ENCODE assay signal across 8 mouse cellular contexts in genomic region chr7:66218193-66219014, GRCm38 (mm10).
A peak's percentile ranks its signal among the peaks of the same experiment; 100 is the strongest.
DNase-seq lines count a peak whose midpoint lies in the region; ATAC-seq lines count a peak whose summit lies in the region.

No protein-coding gene starts in this region.

- 0 out of 2 replicates have a peak, but pooled peaks have one; percentile 37 for ATAC-seq in hindbrain, embryonic 14.5 days (ENCODE audit: low FRiP score)
- no peak for ATAC-seq in liver, embryonic 12.5 days
- ATAC-seq in neural tube, embryonic 12.5 days (ENCODE audit: low FRiP score, low read depth) = no peak

- peak; percentile 49 for DNase-seq in MN1 (ENCODE audit: low spot score)
- DNase-seq in cerebellum, adult 8-10 months = peak; percentile 23
- peak; percentile 51 for DNase-seq in gastrocnemius, postnatal 10 days
- DNase-seq in hindbrain, embryonic 14.5 days (ENCODE audit: low spot score) = no peak
- DNase-seq in natural killer cell, adult 2 months (ENCODE audit: low spot score in 2 of 2) = no peak
- DNase-seq in thymus, postnatal 14 days = no peak

- no peak overlapping the region for H3K9ac ChIP-seq in hindbrain, embryonic 14.5 days
- H3K9ac ChIP-seq in liver, embryonic 12.5 days = no peak overlapping the region
- no peak overlapping the region for H3K9ac ChIP-seq in neural tube, embryonic 12.5 days

- no peak overlapping the region for H3K4me2 ChIP-seq in hindbrain, embryonic 14.5 days (replicated peaks)
- no peak overlapping the region for H3K4me2 ChIP-seq in liver, embryonic 12.5 days
- H3K4me2 ChIP-seq in neural tube, embryonic 12.5 days (replicated peaks) = no peak overlapping the region

- WGBS in hindbrain, embryonic 14.5 days = 40% methylated on average over 9 of the region's 9 CpGs
- 42% methylated on average over 9 of the region's 9 CpGs for whole genome bisulfite sequencing in liver, embryonic 12.5 days (ENCODE audit: insufficient replicate concordance)
- WGBS in neural tube, embryonic 12.5 days = 33% methylated on average over 9 of the region's 9 CpGs

- H3K9me3 ChIP-seq in hindbrain, embryonic 14.5 days (ENCODE audit: control insufficient read depth, low read length) = no peaks in the 10 kb centered on the region
- H3K9me3 ChIP-seq in liver, embryonic 12.5 days (replicated peaks) = no peaks in the 10 kb centered on the region
- no peaks in the 10 kb centered on the region for H3K9me3 ChIP-seq in neural tube, embryonic 12.5 days

- H3K36me3 ChIP-seq in hindbrain, embryonic 14.5 days (replicated peaks; ENCODE audit: control insufficient read depth, insufficient read depth) = no peaks in the 10 kb centered on the region
- H3K36me3 ChIP-seq in liver, embryonic 12.5 days = no peaks in the 10 kb centered on the region
- no peaks in the 10 kb centered on the region for H3K36me3 ChIP-seq in neural tube, embryonic 12.5 days

- H3K4me1 ChIP-seq in hindbrain, embryonic 14.5 days (replicated peaks; ENCODE audit: control insufficient read depth, insufficient read depth, low read length) = peaks cover 12% of the 10 kb centered on the region; the same call in 1 of the 2 replicates
- H3K4me1 ChIP-seq in liver, embryonic 12.5 days = peaks cover 35% of the 10 kb centered on the region
- peaks cover 18% of the 10 kb centered on the region for H3K4me1 ChIP-seq in neural tube, embryonic 12.5 days

- H3K4me3 ChIP-seq in hindbrain, embryonic 14.5 days (replicated peaks; ENCODE audit: low read length) = no peak overlapping the region
- no peak overlapping the region for H3K4me3 ChIP-seq in liver, embryonic 12.5 days
- no peak overlapping the region for H3K4me3 ChIP-seq in neural tube, embryonic 12.5 days

- no peaks in the 10 kb centered on the region for H3K27me3 ChIP-seq in hindbrain, embryonic 14.5 days (ENCODE audit: control insufficient read depth, insufficient read depth, low read length)
- no peaks in the 10 kb centered on the region for H3K27me3 ChIP-seq in liver, embryonic 12.5 days (replicated peaks)
- no peaks in the 10 kb centered on the region for H3K27me3 ChIP-seq in neural tube, embryonic 12.5 days (replicated peaks)

- peak overlapping the region; percentile 60; the same call in 1 of the 2 replicates for H3K27ac ChIP-seq in hindbrain, embryonic 14.5 days
- peak overlapping the region; percentile 70 for H3K27ac ChIP-seq in liver, embryonic 12.5 days
- 0 out of 2 replicates have a peak overlapping the region, but pooled peaks have one; percentile 46 for H3K27ac ChIP-seq in neural tube, embryonic 12.5 days

Comparison
In these comparisons a context has a peak if more than half of its experiments do, and no peak if none do; other contexts are left out.
1. DNase-seq: peak in MN1 (single experiment), cerebellum, adult 8-10 months (single experiment) and gastrocnemius, postnatal 10 days (single experiment); none in hindbrain, embryonic 14.5 days (single experiment), natural killer cell, adult 2 months (0 of 2) and thymus, postnatal 14 days (single experiment).
2. Peak in every context shown above with its lines, with median percentiles within 50 percentile points of each other: H3K27ac ChIP-seq.